Mouse (Mus musculus): ENCODE results near the gene Anapc15.

- no peak for TF ChIP-seq POLR2A (IDR thresholded peaks at IDR 0.05; ENCODE audit: extremely low read depth, insufficient read depth, low read length)
- TF ChIP-seq CTCF (IDR thresholded peaks at IDR 0.05; ENCODE audit: extremely low read depth, insufficient read depth, low read length), result no peak
Measured at GRCm38 (mm10) chr7:101902846-101903245, 39.3 kb downstream of the Anapc15 start.
